Mouse (Mus musculus) bone marrow, adult 2 months (tissue): ENCODE data around the gene Htr5b. TPM values are rescaled to one million over a fixed set of nuclear protein-coding genes. Genes with fewer than 3 reads are reported as not detected.

Experiments used
- H3K27ac ChIP-seq: fragments of 200-500 bp; 2 replicates; pipeline ENCODE4 v1.5.1; 2012; ENCODE audit warnings: low read depth, mild to moderate bottlenecking, control low read depth, inconsistent platforms, low read length; ENCODE audit not compliant: control insufficient read depth, poor library complexity, insufficient read depth
- H3K4me1 ChIP-seq: fragments of 200-500 bp; 2 replicates; pipeline ENCODE4 v1.6.1; 2011; ENCODE audit warnings: low read length; ENCODE audit not compliant: control insufficient read depth, insufficient read depth
- H3K4me3 ChIP-seq: fragments of 200-500 bp; replicated peaks from 2 replicates; pipeline ENCODE3; 2011; ENCODE audit warnings: mild to moderate bottlenecking, low read depth, low read length, control low read depth; ENCODE audit not compliant: control insufficient read depth
- CTCF ChIP-seq: fragments of 200-500 bp; IDR thresholded peaks from 2 replicates; pipeline ENCODE4 v1.5.1; 2011; ENCODE audit warnings: low read length, control low read depth; ENCODE audit not compliant: control insufficient read depth, insufficient read depth
- POLR2A ChIP-seq: fragments of 200-500 bp; IDR thresholded peaks from 2 replicates; pipeline ENCODE4 v1.6.1; 2011; ENCODE audit warnings: low read depth, mild to moderate bottlenecking, control low read depth, low read length, borderline replicate concordance; ENCODE audit not compliant: control insufficient read depth
- WGBS: fragments of 180-500 bp; shearing (Covaris S2); methylation state at CpG from one replicate; pipeline ENCODE4 v1.1.7; 2018; 5-methylcytosine and 5-hydroxymethylcytosine counted together
- polyA plus RNA-seq: library from polyadenylated mRNA; stranded (reverse); fragments of >200 nt; gene quantifications from 2 replicates; pipeline ENCODE4 v1.2.4, GENCODE M21; 2011; ENCODE audit warnings: low replicate concordance; ENCODE audit not compliant: missing spikeins, insufficient read depth, insufficient read length

The Htr5b gene
- polyA plus RNA-seq, result not detected in 2 replicates

- H3K4me3 ChIP-seq, result no peak within 1 kb of the TSS
- WGBS, result 9% methylated on average over 11 of the region's 11 CpGs
- H3K4me1 ChIP-seq, result no peaks in the 10 kb centered on the region
- H3K27ac ChIP-seq, result no peak within 1 kb of the TSS
- TF ChIP-seq POLR2A, result no peak
- no peak for TF ChIP-seq CTCF
These were observed at the start of gene Htr5b for GRCm38 (mm10) chr1:121528399-121528720. Gene Htr5b (minus strand): TSS chr1:121528465.

DNA sequence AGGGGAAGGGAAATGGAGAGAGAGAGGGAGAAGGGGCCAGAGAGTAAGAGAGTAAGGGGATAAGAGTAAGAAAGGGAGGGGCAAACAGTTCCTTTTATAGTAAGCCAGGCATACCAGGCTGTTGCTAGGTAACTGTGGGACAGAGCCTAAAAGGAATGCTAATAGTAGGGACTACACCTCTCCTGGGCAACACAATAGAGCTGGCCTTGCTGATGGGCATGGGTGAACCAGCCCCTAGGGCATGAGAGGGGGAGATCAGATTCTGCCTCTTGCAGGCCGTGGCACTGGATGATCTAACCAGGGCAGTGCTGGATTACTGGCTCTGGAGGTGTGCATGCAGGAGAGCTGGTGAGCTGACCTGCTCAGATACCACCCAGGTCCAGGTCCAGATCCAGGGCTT lies 49.2 kb upstream of the Htr5b start:
- Histone ChIP-seq H3K4me3 (no peak overlapping the region), H3K27ac (no peak overlapping the region), H3K4me1 (no peaks in the 10 kb centered on the region)
- TF ChIP-seq POLR2A (no peak), CTCF (no peak)
- 31% methylated on average over 1 of the region's 1 CpGs for WGBS

- Histone ChIP-seq H3K4me1 (no peaks in the 10 kb centered on the region), H3K27ac (no peak overlapping the region), H3K4me3 (no peak overlapping the region)
- WGBS, result 76% methylated on average over 7 of the region's 7 CpGs
- TF ChIP-seq CTCF (no peak), POLR2A (no peak)
These were observed 42.3 kb upstream of the Htr5b start for GRCm38 (mm10) chr1:121570522-121570921.

GRCm38 (mm10) chr1:121567521-121568489 lies 39.5 kb upstream of the Htr5b start, which contains the start of gene Ddx18:
Gene Ddx18 (minus strand): TSS chr1:121567989.
- WGBS, result 7% methylated on average over 53 of the region's 53 CpGs
- H3K4me1 ChIP-seq, result no peaks in the 10 kb centered on the region
- H3K4me3 ChIP-seq, result peak within 1 kb of the TSS; percentile 86
- H3K27ac ChIP-seq, result 0 out of 2 replicates have a peak within 1 kb of the TSS, but pooled peaks have one; percentile 40
- TF ChIP-seq CTCF (peak; percentile 86), POLR2A (peak; percentile 42; the same call in 1 of the 2 replicates)

DNA sequence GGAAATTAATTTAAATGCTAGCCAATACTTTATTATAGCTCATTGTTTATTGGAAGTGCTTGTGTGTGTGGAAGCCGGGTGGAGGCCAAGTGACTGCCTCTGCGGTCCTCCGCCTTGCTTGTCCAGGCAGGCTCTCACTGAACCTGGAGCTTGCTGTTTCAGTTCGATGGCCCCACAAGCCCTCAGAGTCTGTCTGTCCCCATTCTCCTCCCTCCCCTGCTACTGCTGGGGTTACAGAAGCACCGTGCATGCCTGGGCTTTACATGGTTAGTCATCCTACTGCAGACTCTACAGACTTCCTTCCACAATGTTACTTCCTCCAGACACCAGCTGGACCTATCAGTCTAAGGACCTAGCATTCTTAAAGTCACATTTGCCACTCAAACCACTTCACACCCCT lies 29.6 kb upstream of the Htr5b start:
- no peak overlapping the region for H3K27ac ChIP-seq
- 67% methylated on average over 5 of the region's 5 CpGs for WGBS
- H3K4me3 ChIP-seq, result no peak overlapping the region
- H3K4me1 ChIP-seq, result no peaks in the 10 kb centered on the region
- no peak for TF ChIP-seq POLR2A
- no peak for TF ChIP-seq CTCF

- WGBS, result 76% methylated on average over 7 of the region's 7 CpGs
- H3K4me1 ChIP-seq, result no peaks in the 10 kb centered on the region
- TF ChIP-seq POLR2A, result no peak
- no peak for TF ChIP-seq CTCF
- H3K4me3 ChIP-seq, result no peak overlapping the region
- H3K27ac ChIP-seq, result no peak overlapping the region
These were observed 23.2 kb upstream of the Htr5b start for GRCm38 (mm10) chr1:121551457-121551835.

GRCm38 (mm10) chr1:121550801-121551456 lies 22.7 kb upstream of the Htr5b start:
- 76% methylated on average over 16 of the region's 16 CpGs for WGBS
- Histone ChIP-seq H3K4me3 (no peak overlapping the region), H3K27ac (no peak overlapping the region), H3K4me1 (no peaks in the 10 kb centered on the region)
- TF ChIP-seq POLR2A (no peak), CTCF (no peak)

GRCm38 (mm10) chr1:121549456-121549855 lies 21.2 kb upstream of the Htr5b start:
- H3K27ac ChIP-seq, result no peak overlapping the region
- 73% methylated on average over 4 of the region's 4 CpGs for WGBS
- no peaks in the 10 kb centered on the region; the same call in 1 of the 2 replicates for H3K4me1 ChIP-seq
- TF ChIP-seq POLR2A (no peak), CTCF (0 out of 2 replicates have a peak, but pooled peaks have one; percentile 16)
- H3K4me3 ChIP-seq, result no peak overlapping the region
